Mouse (Mus musculus) hindbrain, embryonic 11.5 days (tissue): ENCODE measurements around the gene Klc1. TPM values are rescaled to one million over a fixed set of nuclear protein-coding genes. Genes with fewer than 3 reads are reported as not detected.
A peak's percentile ranks its signal among the peaks of the same experiment; 100 is the strongest.

Source experiments
- ATAC-seq: fragments of 200-750 bp; cut with Nextera tagmentation; 2 replicates; pipeline ENCODE4 v1.8.0; 2017; ENCODE audit warnings: mild to moderate bottlenecking, moderate TSS enrichment, moderate library complexity; ENCODE audit not compliant: low FRiP score
- DNase-seq: peaks from one replicate; pipeline ENCODE4 v3.0.0-alpha.2; 2015; ENCODE audit warnings: low spot score
- H3K27ac ChIP-seq: fragments of 300-500 bp; sonication (generic); 2 replicates; pipeline ENCODE4 v1.5.1; 2014; ENCODE audit warnings: mild to moderate bottlenecking, low read depth, low read length
- H3K27me3 ChIP-seq: fragments of 300-500 bp; sonication (generic); 2 replicates; pipeline ENCODE4 v1.6.1; 2014; ENCODE audit warnings: mild to moderate bottlenecking, low read length, moderate library complexity, mixed read lengths; ENCODE audit not compliant: control insufficient read depth, insufficient read depth
- H3K36me3 ChIP-seq: fragments of 300-500 bp; sonication (generic); 2 replicates; pipeline ENCODE4 v1.6.1; 2014; ENCODE audit warnings: mild to moderate bottlenecking, low read length, moderate library complexity, mixed read lengths; ENCODE audit not compliant: control insufficient read depth, insufficient read depth
- H3K4me1 ChIP-seq: fragments of 300-500 bp; sonication (generic); replicated peaks from 2 replicates; pipeline ENCODE4 v1.6.1; 2014; ENCODE audit warnings: low read length, mixed read lengths; ENCODE audit not compliant: control insufficient read depth, insufficient read depth
- H3K4me2 ChIP-seq: fragments of 300-500 bp; sonication (generic); replicated peaks from 2 replicates; pipeline ENCODE4 v1.6.1; 2014; ENCODE audit warnings: mild to moderate bottlenecking, low read depth, low read length
- H3K4me3 ChIP-seq: fragments of 300-500 bp; sonication (generic); 2 replicates; pipeline ENCODE4 v1.5.1; 2014; ENCODE audit warnings: low read depth, low read length
- H3K9ac ChIP-seq: fragments of 300-500 bp; sonication (generic); 2 replicates; pipeline ENCODE4 v1.6.1; 2014; ENCODE audit warnings: low read depth, low read length
- H3K9me3 ChIP-seq: fragments of 300-500 bp; sonication (generic); 2 replicates; pipeline ENCODE4 v1.6.1; 2016; ENCODE audit warnings: low read length; ENCODE audit not compliant: control insufficient read depth
- WGBS: fragments of 180-500 bp; shearing (Covaris S2); extraction: QIAGEN DNeasy Blood & Tissue Kit; methylation state at CpG from one replicate; pipeline ENCODE4 v1.1.7; 2014; 5-methylcytosine and 5-hydroxymethylcytosine counted together
- polyA plus RNA-seq: library from polyadenylated mRNA; unstranded; fragments of >200 nt; fragmentation: Nextera tagmentation; extraction: Ambion mirVana; gene quantifications from 2 replicates; pipeline ENCODE4 v1.2.1, GENCODE M21; 2014

Klc1 gene
- polyA plus RNA-seq, 1 experiment from 2014 or later = 366 TPM

- Histone ChIP-seq H3K9ac (no peak overlapping the region), H3K27ac (no peak overlapping the region), H3K4me3 (no peak overlapping the region), H3K4me2 (no peak overlapping the region), H3K27me3 (no peaks in the 10 kb centered on the region), H3K36me3 (peaks cover 8% of the 10 kb centered on the region; the same call in 1 of the 2 replicates), H3K4me1 (peaks cover 12% of the 10 kb centered on the region), H3K9me3 (no peaks in the 10 kb centered on the region)
- WGBS = 93% methylated on average over 6 of the region's 6 CpGs
- no peak for ATAC-seq
- no peak for DNase-seq
These were observed 50.1 kb downstream of the Klc1 start for GRCm38 (mm10) chr12:111808775-111809174.

- peak; percentile 25; the same call in 1 of the 2 replicates for ATAC-seq
- no peaks in the 10 kb centered on the region for H3K9me3 ChIP-seq
- peak overlapping the region; percentile 31; the same call in 1 of the 2 replicates for H3K27ac ChIP-seq
- peaks cover 13% of the 10 kb centered on the region for H3K4me1 ChIP-seq
- WGBS = 4% methylated on average over 9 of the region's 9 CpGs
- no peak overlapping the region for H3K4me3 ChIP-seq
- H3K27me3 ChIP-seq = no peaks in the 10 kb centered on the region
- H3K36me3 ChIP-seq = peaks cover 5% of the 10 kb centered on the region; the same call in 1 of the 2 replicates
- H3K4me2 ChIP-seq = no peak overlapping the region
- H3K9ac ChIP-seq = peak overlapping the region; percentile 32; the same call in 1 of the 2 replicates
- peak; percentile 75 for DNase-seq
These were observed 51.1 kb downstream of the Klc1 start for GRCm38 (mm10) chr12:111809762-111810161.

GRCm38 (mm10) chr12:111812075-111812474 is 53.4 kb downstream of the Klc1 start:
- Histone ChIP-seq H3K27ac (no peak overlapping the region), H3K27me3 (no peaks in the 10 kb centered on the region), H3K4me2 (no peak overlapping the region), H3K4me3 (no peak overlapping the region), H3K9me3 (no peaks in the 10 kb centered on the region), H3K36me3 (0 out of 2 replicates have a peak, but pooled peaks cover 5% of the 10 kb centered on the region), H3K9ac (no peak overlapping the region), H3K4me1 (peaks cover 18% of the 10 kb centered on the region)
- WGBS = 88% methylated on average over 13 of the region's 13 CpGs
- ATAC-seq (no peak), DNase-seq (no peak)

GRCm38 (mm10) chr12:111812611-111813010 is 54.0 kb downstream of the Klc1 start:
- Histone ChIP-seq H3K27ac (no peak overlapping the region), H3K4me1 (peaks cover 18% of the 10 kb centered on the region)

GRCm38 (mm10) chr12:111813111-111813765 is 54.6 kb downstream of the Klc1 start:
- peaks cover 18% of the 10 kb centered on the region for H3K4me1 ChIP-seq
- no peak overlapping the region for H3K27ac ChIP-seq
- peak overlapping the region; percentile 74 for H3K4me2 ChIP-seq
- DNase-seq = peak; percentile 44
- no peaks in the 10 kb centered on the region for H3K36me3 ChIP-seq
- no peaks in the 10 kb centered on the region for H3K9me3 ChIP-seq
- peak overlapping the region; percentile 55 for H3K4me3 ChIP-seq
- peak overlapping the region; percentile 64 for H3K9ac ChIP-seq
- H3K27me3 ChIP-seq = no peaks in the 10 kb centered on the region
- 6% methylated on average over 27 of the region's 27 CpGs for WGBS
- peak; percentile 15 for ATAC-seq

More at GRCm38 (mm10) chr12:111812611-111813010, 54.0 kb downstream of the Klc1 start:
- Histone ChIP-seq H3K36me3 (0 out of 2 replicates have a peak, but pooled peaks cover 5% of the 10 kb centered on the region), H3K9me3 (no peaks in the 10 kb centered on the region), H3K4me3 (peak overlapping the region; percentile 55), H3K4me2 (peak overlapping the region; percentile 74), H3K9ac (no peak overlapping the region), H3K27me3 (no peaks in the 10 kb centered on the region)
- DNase-seq = no peak
- no peak for ATAC-seq
- 84% methylated on average over 12 of the region's 12 CpGs for WGBS

- H3K4me1 ChIP-seq = peaks cover 18% of the 10 kb centered on the region
- DNase-seq = peak; percentile 96
- ATAC-seq = peak; percentile 99
These were observed 55.3 kb downstream of the Klc1 start, which contains the start of the genes Xrcc3 and Zfyve21 for GRCm38 (mm10) chr12:111813766-111814617. Gene Xrcc3, minus strand, starts transcription at chr12:111813873. Gene Zfyve21, plus strand, starts transcription at chr12:111814170.

GRCm38 (mm10) chr12:111814769-111815762 is 56.4 kb downstream of the Klc1 start:
- Histone ChIP-seq H3K9ac (peak overlapping the region; percentile 68), H3K4me2 (peak overlapping the region; percentile 89), H3K9me3 (no peaks in the 10 kb centered on the region), H3K27me3 (no peaks in the 10 kb centered on the region), H3K4me3 (peak overlapping the region; percentile 67), H3K4me1 (peaks cover 12% of the 10 kb centered on the region), H3K36me3 (no peaks in the 10 kb centered on the region), H3K27ac (no peak overlapping the region)
- peak; percentile 35 for DNase-seq
- WGBS = 31% methylated on average over 19 of the region's 19 CpGs
- no peak for ATAC-seq

More at GRCm38 (mm10) chr12:111813766-111814617, 55.3 kb downstream of the Klc1 start, which contains the start of the genes Xrcc3 and Zfyve21:
- under 1% methylated on average over 87 of the region's 87 CpGs for WGBS
- Histone ChIP-seq H3K9ac (peak within 1 kb of the TSS; percentile 68), H3K4me3 (peak within 1 kb of the TSS; percentile 67), H3K9me3 (no peaks in the 10 kb centered on the region), H3K27ac (peak within 1 kb of the TSS; percentile 78), H3K27me3 (no peaks in the 10 kb centered on the region), H3K36me3 (no peaks in the 10 kb centered on the region), H3K4me2 (peak within 1 kb of the TSS; percentile 89)

GRCm38 (mm10) chr12:111816528-111816927 is 57.9 kb downstream of the Klc1 start:
- H3K36me3 ChIP-seq = no peaks in the 10 kb centered on the region
- H3K9ac ChIP-seq = no peak overlapping the region
- no peaks in the 10 kb centered on the region for H3K27me3 ChIP-seq
- no peak overlapping the region for H3K4me3 ChIP-seq
- no peak overlapping the region for H3K27ac ChIP-seq
- H3K4me2 ChIP-seq = no peak overlapping the region
- 65% methylated on average over 13 of the region's 13 CpGs for WGBS
- ATAC-seq (no peak), DNase-seq (no peak)
- peaks cover 12% of the 10 kb centered on the region for H3K4me1 ChIP-seq
- no peaks in the 10 kb centered on the region for H3K9me3 ChIP-seq
